Mouse (Mus musculus): ENCODE measurements around the gene 2810408A11Rik. TPM values are rescaled to one million over a fixed set of nuclear protein-coding genes. Genes with fewer than 3 reads are reported as not detected.
"Not testable (repeated sequence)": the region's sequence is repeated elsewhere in the genome, so short reads cannot be mapped to it uniquely, and the experiment has no call there.

Gene 2810408A11Rik
- total RNA-seq, 1 experiment: 3.3 TPM

- H3K27ac ChIP-seq (ENCODE audit: insufficient read depth, low read depth, low read length, poor library complexity, severe bottlenecking): no peak overlapping the region
- TF ChIP-seq ZNF384 (IDR thresholded peaks at IDR 0.05; ENCODE audit: low read depth, low read length): no peak
- TF ChIP-seq MAFK (IDR thresholded peaks at IDR 0.05; ENCODE audit: insufficient read depth, low read depth, low read length): no peak
- TF ChIP-seq HCFC1 (IDR thresholded peaks at IDR 0.05; ENCODE audit: borderline replicate concordance, insufficient read depth, low read length): no peak
- no peak for TF ChIP-seq ZC3H11A (IDR thresholded peaks at IDR 0.05; ENCODE audit: borderline replicate concordance, low read depth, low read length)
- TF ChIP-seq CHD2 (IDR thresholded peaks at IDR 0.05; ENCODE audit: low read depth, low read length): no peak
- H3K4me1 ChIP-seq (ENCODE audit: control insufficient read depth in 2 of 2, insufficient read depth in 2 of 2, low read length in 2 of 2, poor library complexity in 1 of 2): peaks cover 0 to 14% of the 10 kb centered on the region in 2 experiments; a peak in 1 of 4 replicates
- in situ Hi-C loops (cut with MboI; ENCODE audit: low sequenced_read_pairs in 2 of 2, unreplicated experiment in 2 of 2): no loop called here
- H3K9me3 ChIP-seq (ENCODE audit: control insufficient read depth, insufficient read depth, low read depth, low read length): no peaks in the 10 kb centered on the region
- peaks cover 49% of the 10 kb centered on the region for H3K36me3 ChIP-seq (ENCODE audit: control insufficient read depth, insufficient read depth, low read length, poor library complexity, severe bottlenecking)
- peak overlapping the region; percentile 18; the same call in 1 of the 2 replicates for H3K9ac ChIP-seq (ENCODE audit: insufficient read depth, low read depth, low read length, poor library complexity, severe bottlenecking)
- peak overlapping the region; percentile 82 to 99 for H3K4me3 ChIP-seq (ENCODE audit: insufficient read depth in 1 of 2, low read depth in 1 of 2, low read length in 2 of 2, poor library complexity in 1 of 2, severe bottlenecking in 1 of 2)
- DNase-seq (ENCODE audit: low read depth, low spot score): no peak
These were observed 18.3 kb upstream of the 2810408A11Rik start for GRCm38 (mm10) chr11:69919053-69919452.

GRCm38 (mm10) chr11:69918118-69918517 lies 17.3 kb upstream of the 2810408A11Rik start:
- no peak for TF ChIP-seq ZC3H11A (IDR thresholded peaks at IDR 0.05; ENCODE audit: borderline replicate concordance, low read depth, low read length)
- TF ChIP-seq ZNF384 (IDR thresholded peaks at IDR 0.05; ENCODE audit: low read depth, low read length): no peak
- TF ChIP-seq MAFK (IDR thresholded peaks at IDR 0.05; ENCODE audit: insufficient read depth, low read depth, low read length): no peak
- TF ChIP-seq HCFC1 (IDR thresholded peaks at IDR 0.05; ENCODE audit: borderline replicate concordance, insufficient read depth, low read length): no peak
- no peak for TF ChIP-seq CHD2 (IDR thresholded peaks at IDR 0.05; ENCODE audit: low read depth, low read length)
- Histone ChIP-seq H3K4me1 (ENCODE audit: control insufficient read depth in 2 of 2, insufficient read depth in 2 of 2, low read length in 2 of 2, poor library complexity in 1 of 2) (peaks cover 0 to 16% of the 10 kb centered on the region in 2 experiments; a peak in 1 of 4 replicates), H3K27ac (ENCODE audit: insufficient read depth, low read depth, low read length, poor library complexity, severe bottlenecking) (no peak overlapping the region), H3K9ac (ENCODE audit: insufficient read depth, low read depth, low read length, poor library complexity, severe bottlenecking) (no peak overlapping the region), H3K4me3 (ENCODE audit: insufficient read depth in 1 of 2, low read depth in 1 of 2, low read length in 2 of 2, poor library complexity in 1 of 2, severe bottlenecking in 1 of 2) (no peak overlapping the region; a peak in 1 of 4 replicates), H3K36me3 (ENCODE audit: control insufficient read depth, insufficient read depth, low read length, poor library complexity, severe bottlenecking) (peaks cover 52% of the 10 kb centered on the region), H3K9me3 (ENCODE audit: control insufficient read depth, insufficient read depth, low read depth, low read length) (no peaks in the 10 kb centered on the region)
- DNase-seq (ENCODE audit: low read depth, low spot score): no peak
- in situ Hi-C loops (cut with MboI; ENCODE audit: low sequenced_read_pairs in 2 of 2, unreplicated experiment in 2 of 2): no loop called here

DNA sequence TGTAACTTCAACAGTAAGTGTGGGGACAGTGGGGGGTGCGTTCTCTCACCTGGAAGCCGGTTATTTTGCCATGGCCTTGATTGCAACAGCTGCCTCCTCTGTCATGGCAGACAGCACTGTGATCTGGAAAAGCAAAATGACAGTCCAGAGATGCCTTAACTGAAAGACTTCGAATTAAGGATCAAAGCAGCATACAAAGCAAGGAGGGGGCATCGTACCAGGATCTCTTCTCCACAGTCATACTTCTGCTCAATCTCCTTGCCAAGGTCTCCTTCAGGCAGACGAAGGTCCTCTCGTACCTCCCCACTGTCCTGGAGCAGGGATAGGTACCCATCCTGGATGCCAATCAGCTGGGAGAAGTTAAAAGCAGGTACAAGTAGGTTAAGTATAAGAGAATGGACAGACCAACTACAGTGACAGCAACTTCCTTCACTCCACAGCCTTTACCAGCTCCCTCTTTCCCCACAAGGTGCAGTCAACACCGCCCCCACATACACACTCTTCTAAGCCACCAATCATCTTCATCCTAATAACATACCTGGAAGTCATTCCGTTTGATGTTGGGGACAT lies 16.7 kb upstream of the 2810408A11Rik start:
- TF ChIP-seq CHD2 (IDR thresholded peaks at IDR 0.05; ENCODE audit: low read depth, low read length) (no peak), ZC3H11A (IDR thresholded peaks at IDR 0.05; ENCODE audit: borderline replicate concordance, low read depth, low read length) (no peak), MAFK (IDR thresholded peaks at IDR 0.05; ENCODE audit: insufficient read depth, low read depth, low read length) (no peak), ZNF384 (IDR thresholded peaks at IDR 0.05; ENCODE audit: low read depth, low read length) (no peak), HCFC1 (IDR thresholded peaks at IDR 0.05; ENCODE audit: borderline replicate concordance, insufficient read depth, low read length) (no peak)
- no peak for DNase-seq (ENCODE audit: low read depth, low spot score)
- in situ Hi-C loops (cut with MboI; ENCODE audit: low sequenced_read_pairs in 2 of 2, unreplicated experiment in 2 of 2): no loop called here
- Histone ChIP-seq H3K27ac (ENCODE audit: insufficient read depth, low read depth, low read length, poor library complexity, severe bottlenecking) (no peak overlapping the region), H3K9me3 (ENCODE audit: control insufficient read depth, insufficient read depth, low read depth, low read length) (no peaks in the 10 kb centered on the region), H3K9ac (ENCODE audit: insufficient read depth, low read depth, low read length, poor library complexity, severe bottlenecking) (no peak overlapping the region), H3K36me3 (ENCODE audit: control insufficient read depth, insufficient read depth, low read length, poor library complexity, severe bottlenecking) (peaks cover 53% of the 10 kb centered on the region), H3K4me1 (ENCODE audit: control insufficient read depth in 2 of 2, insufficient read depth in 2 of 2, low read length in 2 of 2, poor library complexity in 1 of 2) (peaks cover 0 to 17% of the 10 kb centered on the region in 2 experiments; a peak in 1 of 4 replicates), H3K4me3 (ENCODE audit: insufficient read depth in 1 of 2, low read depth in 1 of 2, low read length in 2 of 2, poor library complexity in 1 of 2, severe bottlenecking in 1 of 2) (no peak overlapping the region)

- H3K9ac ChIP-seq (ENCODE audit: insufficient read depth, low read depth, low read length, poor library complexity, severe bottlenecking); DNase-seq (ENCODE audit: low read depth, low spot score); H3K4me3 ChIP-seq (ENCODE audit: insufficient read depth in 1 of 2, low read depth in 1 of 2, low read length in 2 of 2, poor library complexity in 1 of 2, severe bottlenecking in 1 of 2); H3K27ac ChIP-seq (ENCODE audit: insufficient read depth, low read depth, low read length, poor library complexity, severe bottlenecking); in situ Hi-C loops (cut with MboI; ENCODE audit: low sequenced_read_pairs in 2 of 2, unreplicated experiment in 2 of 2); H3K9me3 ChIP-seq (ENCODE audit: control insufficient read depth, insufficient read depth, low read depth, low read length): not testable (repeated sequence)
- Histone ChIP-seq H3K4me1 (ENCODE audit: control insufficient read depth in 2 of 2, insufficient read depth in 2 of 2, low read length in 2 of 2, poor library complexity in 1 of 2) (peaks cover 0 to 17% of the 10 kb centered on the region in 2 experiments; a peak in 1 of 4 replicates), H3K36me3 (ENCODE audit: control insufficient read depth, insufficient read depth, low read length, poor library complexity, severe bottlenecking) (peaks cover 56% of the 10 kb centered on the region)
These were observed 16.0 kb upstream of the 2810408A11Rik start for GRCm38 (mm10) chr11:69916652-69917378.

Measured in ES-E14 (cell line).